Mouse (Mus musculus): ENCODE measurements around the gene Pced1b. TPM values are rescaled to one million over a fixed set of nuclear protein-coding genes. Genes with fewer than 3 reads are reported as not detected.

The Pced1b gene
- polyA plus RNA-seq, 1 experiment from 2014 or later = 3.6 TPM

DNA sequence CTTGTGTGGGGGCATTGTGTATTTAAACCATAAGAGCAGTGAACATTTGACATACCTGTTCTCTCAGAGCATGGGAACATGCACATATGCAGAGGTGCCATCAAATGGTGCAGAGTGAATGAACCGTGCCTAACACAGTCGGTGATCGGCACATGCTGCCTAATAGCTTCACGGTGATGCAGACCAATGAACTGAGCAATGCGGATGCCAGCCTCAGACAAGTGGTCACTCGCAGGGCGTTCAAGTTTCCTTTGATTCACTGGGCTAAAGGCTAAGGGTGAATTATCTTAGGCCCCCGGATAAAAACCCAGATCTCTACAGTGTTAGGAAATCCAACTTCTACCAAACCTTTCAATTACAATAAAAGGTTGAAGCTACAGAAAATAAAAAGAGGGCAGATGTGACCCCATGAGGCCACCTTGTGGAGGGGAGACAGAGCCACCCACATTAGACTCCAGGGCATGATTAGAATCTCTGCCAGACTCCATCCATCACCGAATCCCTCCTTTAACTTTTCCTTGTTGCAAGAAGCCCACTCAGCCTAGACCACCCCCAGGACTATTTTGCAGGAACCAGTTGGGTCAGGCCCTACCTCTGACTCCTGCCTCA lies 31.5 kb downstream of the Pced1b start:
- 84% methylated on average over 9 of the region's 9 CpGs for WGBS
- H3K4me2 ChIP-seq (replicated peaks) = no peak overlapping the region
- H3K4me3 ChIP-seq = no peak overlapping the region
- H3K27me3 ChIP-seq (replicated peaks) = no peaks in the 10 kb centered on the region
- 0 out of 2 replicates have a peak, but pooled peaks cover 3% of the 10 kb centered on the region for H3K4me1 ChIP-seq
- no peak for ATAC-seq (ENCODE audit: low FRiP score, low read depth)
- H3K9ac ChIP-seq = no peak overlapping the region
- H3K36me3 ChIP-seq = no peaks in the 10 kb centered on the region
- H3K9me3 ChIP-seq = no peaks in the 10 kb centered on the region
- no peak overlapping the region for H3K27ac ChIP-seq

DNA sequence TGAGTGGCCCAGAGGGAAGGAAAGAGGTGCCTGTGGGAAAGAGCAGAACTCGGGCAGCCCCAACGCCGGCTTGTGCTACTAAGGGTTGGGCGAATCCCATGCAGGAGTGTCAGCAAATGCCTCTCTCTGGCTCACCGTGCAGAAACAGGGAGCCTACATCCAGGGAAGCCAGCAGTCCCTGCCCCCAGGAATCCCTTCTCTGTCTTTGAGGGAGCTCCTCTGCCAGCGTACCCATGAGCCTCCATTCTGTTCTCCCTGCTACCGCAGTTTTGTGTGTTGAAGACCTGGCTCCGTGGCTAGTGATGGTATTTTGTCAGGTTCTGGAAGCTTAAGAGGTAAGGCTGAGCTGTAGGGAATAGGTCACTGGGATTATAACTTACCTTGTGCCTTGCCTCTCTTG lies 33.2 kb downstream of the Pced1b start:
- Histone ChIP-seq H3K27ac (no peak overlapping the region), H3K36me3 (no peaks in the 10 kb centered on the region), H3K27me3 (replicated peaks) (no peaks in the 10 kb centered on the region), H3K9ac (no peak overlapping the region), H3K9me3 (no peaks in the 10 kb centered on the region), H3K4me3 (no peak overlapping the region), H3K4me1 (0 out of 2 replicates have a peak, but pooled peaks cover 3% of the 10 kb centered on the region), H3K4me2 (replicated peaks) (no peak overlapping the region)
- ATAC-seq (ENCODE audit: low FRiP score, low read depth) = no peak
- WGBS = 90% methylated on average over 8 of the region's 8 CpGs

GRCm38 (mm10) chr15:97280776-97281175 lies 33.9 kb downstream of the Pced1b start:
- Histone ChIP-seq H3K4me3 (no peak overlapping the region), H3K4me1 (0 out of 2 replicates have a peak, but pooled peaks cover 3% of the 10 kb centered on the region), H3K27ac (no peak overlapping the region), H3K9me3 (no peaks in the 10 kb centered on the region), H3K27me3 (replicated peaks) (no peaks in the 10 kb centered on the region), H3K36me3 (no peaks in the 10 kb centered on the region), H3K4me2 (replicated peaks) (no peak overlapping the region), H3K9ac (no peak overlapping the region)
- 60% methylated on average over 9 of the region's 9 CpGs for WGBS
- ATAC-seq (ENCODE audit: low FRiP score, low read depth) = no peak

GRCm38 (mm10) chr15:97281712-97282571 lies 35.0 kb downstream of the Pced1b start:
- 84% methylated on average over 10 of the region's 10 CpGs for WGBS
- H3K27ac ChIP-seq = no peak overlapping the region
- H3K9ac ChIP-seq = no peak overlapping the region
- 0 out of 2 replicates have a peak, but pooled peaks cover 3% of the 10 kb centered on the region for H3K4me1 ChIP-seq
- H3K4me3 ChIP-seq = no peak overlapping the region
- H3K4me2 ChIP-seq (replicated peaks) = no peak overlapping the region
- no peaks in the 10 kb centered on the region for H3K27me3 ChIP-seq (replicated peaks)
- H3K9me3 ChIP-seq = no peaks in the 10 kb centered on the region
- ATAC-seq (ENCODE audit: low FRiP score, low read depth) = no peak
- no peaks in the 10 kb centered on the region for H3K36me3 ChIP-seq

- ATAC-seq (ENCODE audit: low FRiP score, low read depth) = no peak
- Histone ChIP-seq H3K9me3 (no peaks in the 10 kb centered on the region), H3K9ac (no peak overlapping the region), H3K4me2 (replicated peaks) (no peak overlapping the region), H3K27me3 (replicated peaks) (no peaks in the 10 kb centered on the region), H3K4me1 (0 out of 2 replicates have a peak, but pooled peaks cover under 1% of the 10 kb centered on the region), H3K27ac (no peak overlapping the region), H3K4me3 (no peak overlapping the region), H3K36me3 (no peaks in the 10 kb centered on the region)
- WGBS = 85% methylated on average over 6 of the region's 6 CpGs
These were observed 35.6 kb downstream of the Pced1b start for GRCm38 (mm10) chr15:97282572-97282881.

DNA sequence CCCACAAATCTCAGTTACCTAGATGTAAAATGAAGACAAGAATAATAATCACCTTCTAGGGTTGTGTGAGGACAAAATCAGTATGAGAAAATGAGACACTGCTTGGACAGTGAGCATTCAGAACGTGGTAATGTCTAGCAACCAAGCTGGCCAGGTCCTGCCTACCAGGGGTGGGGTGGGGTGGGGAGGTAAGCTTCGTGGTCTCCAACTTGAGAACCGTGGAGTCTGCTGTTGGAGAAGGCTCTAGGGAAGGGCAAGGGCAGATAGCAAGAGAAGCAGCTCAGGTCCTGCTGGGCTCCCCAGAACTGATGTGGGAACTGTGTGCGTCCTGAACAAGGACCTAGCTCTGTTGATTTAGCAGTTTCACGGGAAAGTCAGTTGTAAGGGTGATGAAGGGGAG lies 37.3 kb downstream of the Pced1b start:
- H3K27me3 ChIP-seq (replicated peaks) = no peaks in the 10 kb centered on the region
- H3K4me2 ChIP-seq (replicated peaks) = no peak overlapping the region
- no peaks in the 10 kb centered on the region for H3K36me3 ChIP-seq
- H3K4me1 ChIP-seq = no peaks in the 10 kb centered on the region
- ATAC-seq (ENCODE audit: low FRiP score, low read depth) = no peak
- 79% methylated on average over 5 of the region's 5 CpGs for WGBS
- H3K9ac ChIP-seq = no peak overlapping the region
- no peak overlapping the region for H3K27ac ChIP-seq
- H3K9me3 ChIP-seq = no peaks in the 10 kb centered on the region
- no peak overlapping the region for H3K4me3 ChIP-seq

- Histone ChIP-seq H3K9ac (no peak overlapping the region), H3K36me3 (no peaks in the 10 kb centered on the region), H3K4me3 (no peak overlapping the region), H3K4me2 (replicated peaks) (no peak overlapping the region), H3K4me1 (no peaks in the 10 kb centered on the region), H3K27ac (no peak overlapping the region), H3K9me3 (no peaks in the 10 kb centered on the region), H3K27me3 (replicated peaks) (no peaks in the 10 kb centered on the region)
- ATAC-seq (ENCODE audit: low FRiP score, low read depth) = no peak
- WGBS = 89% methylated on average over 10 of the region's 10 CpGs
These were observed 38.8 kb downstream of the Pced1b start for GRCm38 (mm10) chr15:97285665-97286212.

- Histone ChIP-seq H3K27me3 (replicated peaks) (no peaks in the 10 kb centered on the region), H3K27ac (no peak overlapping the region), H3K4me1 (no peaks in the 10 kb centered on the region), H3K4me3 (no peak overlapping the region), H3K4me2 (replicated peaks) (no peak overlapping the region), H3K36me3 (no peaks in the 10 kb centered on the region), H3K9me3 (no peaks in the 10 kb centered on the region), H3K9ac (no peak overlapping the region)
- ATAC-seq (ENCODE audit: low FRiP score, low read depth) = no peak
- 78% methylated on average over 10 of the region's 10 CpGs for WGBS
These were observed 39.8 kb downstream of the Pced1b start for GRCm38 (mm10) chr15:97286731-97287130.

GRCm38 (mm10) chr15:97287436-97288143 lies 40.7 kb downstream of the Pced1b start:
- no peak overlapping the region for H3K4me2 ChIP-seq (replicated peaks)
- no peaks in the 10 kb centered on the region for H3K4me1 ChIP-seq
- H3K9ac ChIP-seq = no peak overlapping the region
- no peaks in the 10 kb centered on the region for H3K36me3 ChIP-seq
- H3K27ac ChIP-seq = no peak overlapping the region
- no peaks in the 10 kb centered on the region for H3K9me3 ChIP-seq
- WGBS = 90% methylated on average over 5 of the region's 5 CpGs
- no peak overlapping the region for H3K4me3 ChIP-seq
- no peaks in the 10 kb centered on the region for H3K27me3 ChIP-seq (replicated peaks)
- ATAC-seq (ENCODE audit: low FRiP score, low read depth) = no peak

DNA sequence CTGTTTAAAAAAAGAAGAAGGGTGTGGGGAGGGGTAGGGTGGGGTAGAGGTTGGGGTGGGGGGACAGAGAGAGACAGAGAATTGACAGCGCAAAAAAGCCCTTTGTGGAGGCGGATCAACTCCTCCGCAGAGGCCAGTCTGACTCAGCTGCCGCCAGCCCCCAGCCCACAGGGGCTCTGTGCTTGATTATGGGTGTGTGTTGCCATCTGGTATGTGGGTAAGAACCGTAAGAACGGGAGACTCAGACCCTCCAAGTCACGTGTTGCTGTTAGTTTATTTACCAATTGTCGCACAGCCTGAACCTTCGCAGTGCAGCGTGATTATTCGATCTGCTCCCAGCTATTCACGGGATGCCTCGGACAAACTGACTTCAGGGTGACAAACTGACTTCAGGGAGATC lies 41.8 kb downstream of the Pced1b start:
- no peaks in the 10 kb centered on the region for H3K9me3 ChIP-seq
- WGBS = 86% methylated on average over 13 of the region's 13 CpGs
- no peaks in the 10 kb centered on the region for H3K4me1 ChIP-seq
- no peak for ATAC-seq (ENCODE audit: low FRiP score, low read depth)
- no peaks in the 10 kb centered on the region for H3K27me3 ChIP-seq (replicated peaks)
- no peak overlapping the region for H3K4me3 ChIP-seq
- H3K27ac ChIP-seq = no peak overlapping the region
- no peaks in the 10 kb centered on the region for H3K36me3 ChIP-seq
- H3K9ac ChIP-seq = no peak overlapping the region
- no peak overlapping the region for H3K4me2 ChIP-seq (replicated peaks)

DNA sequence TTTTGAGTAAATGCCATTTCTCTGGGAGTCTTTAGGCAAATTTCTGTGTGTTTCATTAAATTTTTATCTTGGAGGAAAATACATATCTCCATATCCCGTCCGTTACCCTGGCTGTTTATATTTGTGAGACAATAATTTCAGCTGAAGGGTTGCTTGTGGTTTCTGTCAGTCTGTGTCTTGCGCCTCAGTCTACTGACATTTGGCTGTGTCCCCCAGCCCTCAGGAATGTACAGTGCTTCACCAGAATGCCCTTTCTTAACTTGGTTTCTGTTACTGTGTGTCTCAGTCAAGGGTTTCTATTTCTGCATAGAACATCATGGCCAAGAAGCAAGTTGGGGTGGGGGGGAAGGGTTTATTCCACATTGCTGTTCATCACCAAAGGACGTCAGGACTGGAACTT lies 42.3 kb downstream of the Pced1b start:
- Histone ChIP-seq H3K4me2 (replicated peaks) (no peak overlapping the region), H3K4me1 (no peaks in the 10 kb centered on the region), H3K9me3 (no peaks in the 10 kb centered on the region), H3K4me3 (no peak overlapping the region), H3K27me3 (replicated peaks) (no peaks in the 10 kb centered on the region), H3K27ac (no peak overlapping the region), H3K36me3 (no peaks in the 10 kb centered on the region), H3K9ac (no peak overlapping the region)
- ATAC-seq (ENCODE audit: low FRiP score, low read depth) = no peak
- 88% methylated on average over 4 of the region's 4 CpGs for WGBS

DNA sequence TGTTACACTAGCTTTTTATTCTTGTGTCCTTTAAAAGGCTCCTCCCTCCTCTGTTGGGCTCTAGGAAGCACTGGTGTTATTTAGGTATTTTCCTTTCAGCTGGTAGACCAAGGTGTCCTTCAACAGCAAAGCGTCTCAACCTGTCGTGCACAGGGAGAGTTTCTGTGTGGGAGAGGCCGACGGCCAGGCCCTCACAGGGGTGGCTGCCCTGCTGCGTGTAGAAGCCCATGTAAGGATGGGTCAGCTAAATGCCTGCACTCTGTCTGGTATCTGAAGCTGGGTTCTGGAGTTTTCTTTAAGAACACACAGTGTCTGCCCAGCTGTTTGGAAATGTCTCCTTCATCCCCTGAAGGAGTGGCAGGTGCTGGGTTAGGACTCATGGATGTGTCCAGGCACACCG lies 43.4 kb downstream of the Pced1b start:
- Histone ChIP-seq H3K4me2 (replicated peaks) (no peak overlapping the region), H3K9ac (no peak overlapping the region), H3K27ac (no peak overlapping the region), H3K27me3 (replicated peaks) (no peaks in the 10 kb centered on the region), H3K4me3 (no peak overlapping the region), H3K4me1 (no peaks in the 10 kb centered on the region), H3K9me3 (no peaks in the 10 kb centered on the region), H3K36me3 (no peaks in the 10 kb centered on the region)
- no peak for ATAC-seq (ENCODE audit: low FRiP score, low read depth)
- 95% methylated on average over 6 of the region's 6 CpGs for WGBS

Measured in neural tube, embryonic 12.5 days (tissue).